Mouse (Mus musculus): ENCODE data around the gene Cyp4a12a. TPM values are rescaled to one million over a fixed set of nuclear protein-coding genes. Genes with fewer than 3 reads are reported as not detected.
"Not testable (repeated sequence)": the region's sequence is repeated elsewhere in the genome, so short reads cannot be mapped to it uniquely, and the experiment has no call there.

Gene Cyp4a12a
- total RNA-seq (2017) = not detected in 3 replicates

GRCm38 (mm10) chr4:115298746-115299145 lies at the start of gene Cyp4a12a:
Cyp4a12a (plus strand) TSS chr4:115299046.
- not testable (repeated sequence) for ATAC-seq (replicated peaks; ENCODE audit: insufficient number of reproducible peaks, low FRiP score, low TSS enrichment, poor library complexity, severe bottlenecking)

DNA sequence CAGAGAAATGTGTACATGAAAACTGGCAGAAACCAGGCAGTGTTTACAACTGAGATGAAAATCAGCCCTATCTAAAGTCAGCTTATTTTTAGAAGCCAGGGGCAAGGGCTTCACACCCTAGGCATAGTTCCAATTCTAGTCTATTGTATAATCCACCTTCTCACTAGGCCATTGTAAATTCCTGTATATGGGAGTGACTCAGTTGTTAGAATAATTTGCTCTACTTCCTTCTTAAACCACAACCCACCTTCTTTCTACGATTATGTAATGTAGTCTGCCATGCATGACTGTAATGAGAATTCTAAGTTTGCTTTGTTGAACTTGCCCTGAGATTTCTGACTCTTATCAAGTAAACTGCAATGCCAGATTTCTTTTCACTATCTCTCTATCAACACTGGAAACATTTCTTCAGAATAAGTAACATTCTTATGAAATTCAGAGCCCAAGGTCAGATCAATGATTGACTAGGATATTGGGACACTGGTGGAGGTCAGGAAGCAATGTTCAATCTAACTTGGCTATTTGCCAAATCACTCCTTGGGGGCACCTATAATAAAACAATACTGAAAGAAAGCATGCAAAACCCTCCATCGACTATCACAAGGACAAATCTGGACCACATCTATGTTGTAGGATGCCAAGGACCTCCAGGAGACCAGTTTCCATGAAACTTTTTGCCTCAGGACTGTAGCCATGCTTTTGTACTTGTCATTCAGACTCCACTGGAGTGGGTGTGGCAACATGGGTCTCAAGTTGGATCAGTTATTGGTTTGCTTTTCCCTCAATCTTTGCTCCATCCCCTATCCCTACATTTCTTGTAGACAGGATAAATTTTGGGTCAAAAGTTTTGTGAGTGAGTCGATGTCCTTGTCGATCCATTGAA lies 33.9 kb upstream of the Cyp4a12a start:
- not testable (repeated sequence) for ATAC-seq (replicated peaks; ENCODE audit: insufficient number of reproducible peaks, low FRiP score, low TSS enrichment, poor library complexity, severe bottlenecking)

- ATAC-seq (replicated peaks; ENCODE audit: insufficient number of reproducible peaks, low FRiP score, low TSS enrichment, poor library complexity, severe bottlenecking) = not testable (repeated sequence)
Measured at GRCm38 (mm10) chr4:115278215-115278982, 20.4 kb upstream of the Cyp4a12a start.

- no peak for ATAC-seq (replicated peaks; ENCODE audit: insufficient number of reproducible peaks, low FRiP score, low TSS enrichment, poor library complexity, severe bottlenecking)
Measured at GRCm38 (mm10) chr4:115280342-115280741, 18.5 kb upstream of the Cyp4a12a start.

GRCm38 (mm10) chr4:115280779-115281178 lies 18.1 kb upstream of the Cyp4a12a start:
- ATAC-seq (replicated peaks; ENCODE audit: insufficient number of reproducible peaks, low FRiP score, low TSS enrichment, poor library complexity, severe bottlenecking) = not testable (repeated sequence)

- ATAC-seq (replicated peaks; ENCODE audit: insufficient number of reproducible peaks, low FRiP score, low TSS enrichment, poor library complexity, severe bottlenecking) = not testable (repeated sequence)
Measured at GRCm38 (mm10) chr4:115281231-115281767, 17.5 kb upstream of the Cyp4a12a start.

- ATAC-seq (replicated peaks; ENCODE audit: insufficient number of reproducible peaks, low FRiP score, low TSS enrichment, poor library complexity, severe bottlenecking) = not testable (repeated sequence)
Measured at GRCm38 (mm10) chr4:115325722-115326121, 26.9 kb downstream of the Cyp4a12a start.

DNA sequence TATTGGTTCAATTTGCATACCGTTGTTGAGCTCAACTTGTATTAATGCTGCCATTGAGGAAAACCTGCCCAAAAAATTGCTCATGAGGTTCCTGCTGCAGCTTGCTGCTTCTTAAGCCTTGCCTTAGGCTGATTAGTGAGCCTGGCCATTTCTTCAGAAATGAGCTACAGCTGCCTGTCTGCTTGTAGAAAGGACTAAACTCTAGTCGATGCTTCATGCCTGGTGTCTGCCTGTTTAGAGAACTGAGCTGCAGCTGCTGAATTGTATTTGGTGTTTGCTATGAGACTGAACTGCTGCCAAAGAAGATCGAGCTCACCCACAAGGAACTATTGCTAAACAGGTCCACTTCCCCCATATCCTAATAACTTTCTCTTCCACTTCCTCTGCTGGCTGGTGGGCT lies 66.8 kb downstream of the Cyp4a12a start:
- ATAC-seq (replicated peaks; ENCODE audit: insufficient number of reproducible peaks, low FRiP score, low TSS enrichment, poor library complexity, severe bottlenecking) = not testable (repeated sequence)

- ATAC-seq (replicated peaks; ENCODE audit: insufficient number of reproducible peaks, low FRiP score, low TSS enrichment, poor library complexity, severe bottlenecking) = not testable (repeated sequence)
Measured at GRCm38 (mm10) chr4:115368067-115368466, 69.2 kb downstream of the Cyp4a12a start.

Other genes starting within 250 kb of the Cyp4a12a start
- 0.53 to 3.0 TPM (median 2.9 TPM) in 3 replicates for gene Tal1, start 242.6 kb upstream of the Cyp4a12a start, total RNA-seq (2017)
- 3.3 to 4.9 TPM in 2 of 3 replicates, not detected in the other for gene Pdzk1ip1, start 210.3 kb upstream of the Cyp4a12a start, total RNA-seq (2017)
- 0.49 TPM in 1 of 3 replicates, not detected in the others for gene Cyp4x1, start 164.8 kb upstream of the Cyp4a12a start, total RNA-seq (2017)
- gene Cyp4a29, start 57.0 kb upstream of the Cyp4a12a start, total RNA-seq (2017) = not detected in 3 replicates
- not detected in 3 replicates for gene Cyp4a12b, start 112.6 kb downstream of the Cyp4a12a start, total RNA-seq (2017)
- gene Cyp4a30b, start 153.6 kb downstream of the Cyp4a12a start, total RNA-seq (2017) = not detected in 3 replicates
- gene Cyp4a14, start 197.1 kb downstream of the Cyp4a12a start, total RNA-seq (2017) = not detected in 3 replicates
- not detected in 3 replicates for gene Cyp4a10, start 219.2 kb downstream of the Cyp4a12a start, total RNA-seq (2017)